Mouse (Mus musculus) heart, embryonic 16.5 days (tissue): ENCODE results near the gene Wnt1. TPM values are rescaled to one million over a fixed set of nuclear protein-coding genes. Genes with fewer than 3 reads are reported as not detected.
A peak's percentile ranks its signal among the peaks of the same experiment; 100 is the strongest.
"Not testable (repeated sequence)": the region's sequence is repeated elsewhere in the genome, so short reads cannot be mapped to it uniquely, and the experiment has no call there.

ENCODE experiments used
- ATAC-seq: fragments of 200-750 bp; cut with Nextera tagmentation; replicated peaks from 2 replicates; pipeline ENCODE4 v1.8.0; 2017; ENCODE audit warnings: moderate number of reproducible peaks; ENCODE audit not compliant: insufficient read depth, low FRiP score; ENCODE audit errors: extremely low read depth
- H3K27ac ChIP-seq: fragments of 300-500 bp; sonication (generic); 2 replicates; pipeline ENCODE4 v1.5.1; 2014; ENCODE audit warnings: mild to moderate bottlenecking, low read length, control low read depth, moderate library complexity
- H3K27me3 ChIP-seq: fragments of 300-500 bp; sonication (generic); 2 replicates; pipeline ENCODE4 v1.6.1; 2014; ENCODE audit warnings: low read length, mixed read lengths; ENCODE audit not compliant: control insufficient read depth, insufficient read depth
- H3K36me3 ChIP-seq: fragments of 300-500 bp; sonication (generic); 2 replicates; pipeline ENCODE4 v1.6.1; 2014; ENCODE audit not compliant: control insufficient read depth, insufficient read depth
- H3K4me1 ChIP-seq: fragments of 300-500 bp; sonication (generic); 2 replicates; pipeline ENCODE4 v1.6.1; 2014; ENCODE audit warnings: low read length, mixed read lengths; ENCODE audit not compliant: control insufficient read depth, insufficient read depth
- H3K4me2 ChIP-seq: fragments of 300-500 bp; sonication (generic); 2 replicates; pipeline ENCODE4 v1.6.1; 2014; ENCODE audit warnings: low read depth, mild to moderate bottlenecking, control low read depth, low read length
- H3K4me3 ChIP-seq: fragments of 300-500 bp; sonication (generic); 2 replicates; pipeline ENCODE4 v1.5.1; 2014; ENCODE audit warnings: mild to moderate bottlenecking, control low read depth, low read length
- H3K9ac ChIP-seq: fragments of 300-500 bp; sonication (generic); 2 replicates; pipeline ENCODE4 v1.6.1; 2014; ENCODE audit warnings: low read length, control low read depth
- H3K9me3 ChIP-seq: fragments of 300-500 bp; sonication (generic); replicated peaks from 2 replicates; pipeline ENCODE4 v1.6.1; 2016; ENCODE audit warnings: low read length; ENCODE audit not compliant: control insufficient read depth
- WGBS: fragments of 180-500 bp; shearing (Covaris S2); extraction: QIAGEN DNeasy Blood & Tissue Kit; methylation state at CpG from one replicate; pipeline ENCODE4 v1.1.7; 2014; 5-methylcytosine and 5-hydroxymethylcytosine counted together
- polyA plus RNA-seq: library from polyadenylated mRNA; unstranded; fragments of >200 nt; fragmentation: Nextera tagmentation; extraction: Ambion mirVana; gene quantifications from 2 replicates; pipeline ENCODE4 v1.2.1, GENCODE M21; 2015

Wnt1 gene
- polyA plus RNA-seq = not detected in 2 replicates

DNA sequence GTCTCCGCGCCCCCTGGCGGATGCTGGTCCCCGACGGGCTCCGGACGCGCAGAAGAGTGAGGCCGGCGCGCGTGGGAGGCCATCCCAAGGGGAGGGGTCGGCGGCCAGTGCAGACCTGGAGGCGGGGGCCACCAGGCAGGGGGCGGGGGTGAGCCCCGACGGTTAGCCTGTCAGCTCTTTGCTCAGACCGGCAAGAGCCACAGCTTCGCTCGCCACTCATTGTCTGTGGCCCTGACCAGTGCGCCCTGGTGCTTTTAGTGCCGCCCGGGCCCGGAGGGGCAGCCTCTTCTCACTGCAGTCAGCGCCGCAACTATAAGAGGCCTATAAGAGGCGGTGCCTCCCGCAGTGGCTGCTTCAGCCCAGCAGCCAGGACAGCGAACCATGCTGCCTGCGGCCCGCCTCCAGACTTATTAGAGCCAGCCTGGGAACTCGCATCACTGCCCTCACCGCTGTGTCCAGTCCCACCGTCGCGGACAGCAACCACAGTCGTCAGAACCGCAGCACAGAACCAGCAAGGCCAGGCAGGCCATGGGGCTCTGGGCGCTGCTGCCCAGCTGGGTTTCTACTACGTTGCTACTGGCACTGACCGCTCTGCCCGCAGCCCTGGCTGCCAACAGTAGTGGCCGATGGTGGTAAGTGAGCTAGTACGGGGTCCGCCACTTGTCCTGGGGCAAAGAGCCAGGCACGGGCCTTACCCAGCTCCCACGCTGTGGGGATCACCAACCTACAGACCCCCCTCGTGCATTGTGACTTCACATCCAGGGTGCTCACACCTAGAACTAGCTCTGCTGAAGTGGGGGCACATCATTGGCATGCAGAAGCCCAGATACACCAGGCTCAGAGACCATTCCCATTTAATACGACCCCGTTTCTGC is at the start of gene Wnt1:
TSS of gene Wnt1 (plus strand) at position 197 of the 875 bp plus-strand sequence.
- 4% methylated on average over 51 of the region's 51 CpGs for WGBS
- Histone ChIP-seq H3K9me3 (0 out of 2 replicates have a peak, but pooled peaks cover 4% of the 10 kb centered on the region), H3K9ac (0 out of 2 replicates have a peak within 1 kb of the TSS, but pooled peaks have one; percentile 33), H3K4me1 (peaks cover 27% of the 10 kb centered on the region), H3K4me3 (peak within 1 kb of the TSS; percentile 48), H3K27me3 (peaks cover 82% of the 10 kb centered on the region), H3K36me3 (no peaks in the 10 kb centered on the region), H3K4me2 (peak within 1 kb of the TSS; percentile 61), H3K27ac (no peak within 1 kb of the TSS)
- no peak for ATAC-seq

DNA sequence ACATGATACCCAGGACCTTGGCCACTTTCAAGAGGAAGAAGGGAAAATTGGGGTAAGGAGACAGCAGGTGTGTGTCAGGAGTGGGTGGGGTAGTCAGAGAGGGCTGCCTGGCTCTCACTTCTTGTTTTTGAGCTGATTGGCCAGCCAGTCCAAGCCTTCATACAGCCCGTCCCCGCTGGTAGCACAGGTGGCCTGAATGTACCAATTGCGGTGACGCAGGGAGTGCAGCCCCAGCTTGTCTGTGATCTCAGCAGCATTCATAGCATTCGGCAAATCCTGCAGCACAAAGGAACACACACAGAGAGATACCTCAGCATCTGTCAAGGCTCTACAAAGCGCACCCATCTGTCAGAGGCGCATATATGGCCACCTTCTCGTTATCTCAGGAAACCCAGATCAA is 49.4 kb upstream of the Wnt1 start:
- Histone ChIP-seq H3K4me2 (no peak overlapping the region), H3K36me3 (peaks cover 38% of the 10 kb centered on the region), H3K9me3 (no peaks in the 10 kb centered on the region; the same call in 1 of the 2 replicates), H3K27ac (no peak overlapping the region), H3K4me1 (peaks cover 3% of the 10 kb centered on the region), H3K4me3 (no peak overlapping the region), H3K9ac (no peak overlapping the region), H3K27me3 (no peaks in the 10 kb centered on the region)
- no peak for ATAC-seq
- WGBS = 88% methylated on average over 8 of the region's 8 CpGs

DNA sequence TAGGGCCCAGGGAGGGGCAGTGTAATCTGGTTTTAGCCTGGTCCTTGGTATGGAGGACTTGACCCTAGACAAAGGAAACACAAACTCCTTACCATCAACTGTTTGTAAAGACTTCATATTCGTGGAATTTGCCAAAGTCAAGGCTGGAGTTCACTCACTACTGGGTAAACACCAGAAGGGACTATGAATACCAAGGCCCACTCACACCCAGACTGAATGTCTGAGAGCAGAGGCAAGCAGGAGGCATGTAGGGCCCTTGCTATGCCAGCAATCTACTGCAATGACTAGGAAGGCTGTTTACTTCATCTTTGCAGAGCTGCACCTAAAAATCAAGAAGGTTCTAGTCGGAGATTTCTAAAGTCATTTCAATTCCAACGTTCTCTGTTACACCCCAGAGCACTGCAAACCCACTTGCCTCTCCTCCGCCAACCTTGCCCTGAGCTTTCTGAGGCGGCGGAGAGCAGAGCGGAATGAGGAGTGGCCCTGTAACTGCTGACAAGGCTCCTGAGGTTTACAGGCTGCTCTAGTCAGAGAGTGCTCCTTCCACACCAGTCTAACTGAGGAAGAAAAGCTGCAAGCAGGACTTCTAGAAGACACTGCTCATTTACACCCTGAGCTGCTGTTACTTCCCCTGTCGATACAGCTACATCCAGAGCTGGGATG is 46.8 kb upstream of the Wnt1 start:
- Histone ChIP-seq H3K27ac (no peak overlapping the region), H3K4me3 (no peak overlapping the region), H3K9ac (no peak overlapping the region; the same call in 1 of the 2 replicates), H3K36me3 (peaks cover 25% of the 10 kb centered on the region), H3K27me3 (no peaks in the 10 kb centered on the region), H3K9me3 (no peaks in the 10 kb centered on the region), H3K4me1 (peaks cover 15% of the 10 kb centered on the region), H3K4me2 (no peak overlapping the region)
- ATAC-seq = no peak
- 81% methylated on average over 8 of the region's 8 CpGs for WGBS

DNA sequence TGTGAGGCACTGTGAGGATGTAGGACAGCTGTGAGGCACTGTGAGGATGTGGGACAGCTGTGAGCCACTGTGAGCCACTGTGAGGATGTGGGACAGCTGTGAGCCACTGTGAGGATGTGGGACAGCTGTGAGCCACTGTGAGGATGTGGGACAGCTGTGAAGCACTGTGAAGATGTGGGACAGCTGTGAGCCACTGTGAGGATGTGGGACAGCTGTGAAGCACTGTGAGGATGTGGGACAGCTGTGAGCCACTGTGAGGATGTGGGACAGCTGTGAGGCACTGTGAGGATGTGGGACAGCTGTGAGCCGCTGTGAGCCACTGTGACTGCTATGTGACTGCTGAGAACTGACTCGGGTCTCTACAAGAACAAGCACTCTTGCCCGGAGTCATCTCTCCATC is 45.8 kb upstream of the Wnt1 start:
- H3K4me2 ChIP-seq, ATAC-seq, H3K27me3 ChIP-seq, H3K27ac ChIP-seq, H3K9me3 ChIP-seq, H3K4me3 ChIP-seq, H3K9ac ChIP-seq: not testable (repeated sequence)
- peaks cover 15% of the 10 kb centered on the region for H3K4me1 ChIP-seq
- WGBS = 82% methylated on average over 3 of the region's 3 CpGs
- peaks cover 21% of the 10 kb centered on the region for H3K36me3 ChIP-seq

DNA sequence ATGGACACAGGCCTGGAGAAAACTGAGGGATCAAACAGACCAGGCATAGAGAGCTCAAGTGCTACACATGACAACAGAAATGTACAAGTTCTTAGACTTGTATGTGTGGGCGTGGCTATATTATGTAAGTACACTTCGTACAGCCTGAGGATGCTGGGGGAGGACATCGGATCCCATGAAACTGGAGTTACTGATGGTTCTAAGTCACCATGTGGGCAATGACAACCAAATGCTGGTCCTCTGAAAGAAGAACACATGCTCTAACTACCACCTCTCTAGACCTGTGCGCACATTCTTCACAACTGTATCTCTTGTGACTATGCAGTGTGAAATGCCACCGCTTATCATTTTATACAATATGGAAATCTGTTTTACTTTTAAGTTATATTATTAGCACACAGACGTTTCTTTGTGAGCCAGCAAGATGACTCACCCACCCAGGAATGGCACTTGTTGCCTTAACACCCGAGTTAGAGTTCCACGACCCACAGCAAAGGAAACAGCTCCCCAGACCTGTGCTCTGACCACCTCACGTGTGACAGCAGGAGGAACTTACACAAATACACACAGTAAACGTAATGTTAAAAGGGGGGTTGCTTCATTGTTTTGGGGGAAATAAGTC is 43.2 kb upstream of the Wnt1 start:
- WGBS = 55% methylated on average over 10 of the region's 10 CpGs
- no peak overlapping the region for H3K27ac ChIP-seq

DNA sequence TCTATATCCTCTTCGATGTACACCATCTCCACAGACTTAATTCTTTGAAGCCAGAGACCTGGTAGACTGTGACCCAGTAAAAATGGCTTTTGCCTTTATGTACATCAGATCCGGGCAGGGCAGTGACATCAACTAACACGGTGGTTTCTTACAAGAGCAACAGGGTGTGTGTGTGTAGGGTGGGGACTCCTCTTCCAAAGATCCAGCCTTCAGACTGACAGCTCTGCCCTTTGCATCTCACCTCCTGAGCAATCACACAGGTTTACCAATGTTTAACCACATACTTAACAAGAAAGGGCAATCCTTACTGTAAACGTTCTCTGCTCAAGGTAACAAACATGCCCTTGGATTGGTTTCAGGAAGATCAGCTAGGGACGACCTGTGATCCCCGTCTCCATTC is 42.4 kb upstream of the Wnt1 start:
- 76% methylated on average over 6 of the region's 6 CpGs for WGBS
- Histone ChIP-seq H3K27me3 (no peaks in the 10 kb centered on the region), H3K4me3 (no peak overlapping the region), H3K36me3 (0 out of 2 replicates have a peak, but pooled peaks cover 3% of the 10 kb centered on the region), H3K9ac (no peak overlapping the region), H3K4me1 (peaks cover 15% of the 10 kb centered on the region), H3K4me2 (no peak overlapping the region), H3K27ac (no peak overlapping the region), H3K9me3 (no peaks in the 10 kb centered on the region)
- ATAC-seq = no peak

More for the DNA sequence above, 43.2 kb upstream of the Wnt1 start:
- H3K36me3 ChIP-seq = 0 out of 2 replicates have a peak, but pooled peaks cover 4% of the 10 kb centered on the region
- no peak overlapping the region for H3K4me3 ChIP-seq
- H3K4me1 ChIP-seq = peaks cover 15% of the 10 kb centered on the region
- no peak overlapping the region for H3K9ac ChIP-seq
- H3K27me3 ChIP-seq = no peaks in the 10 kb centered on the region
- H3K9me3 ChIP-seq = no peaks in the 10 kb centered on the region
- no peak overlapping the region for H3K4me2 ChIP-seq
- ATAC-seq = no peak

DNA sequence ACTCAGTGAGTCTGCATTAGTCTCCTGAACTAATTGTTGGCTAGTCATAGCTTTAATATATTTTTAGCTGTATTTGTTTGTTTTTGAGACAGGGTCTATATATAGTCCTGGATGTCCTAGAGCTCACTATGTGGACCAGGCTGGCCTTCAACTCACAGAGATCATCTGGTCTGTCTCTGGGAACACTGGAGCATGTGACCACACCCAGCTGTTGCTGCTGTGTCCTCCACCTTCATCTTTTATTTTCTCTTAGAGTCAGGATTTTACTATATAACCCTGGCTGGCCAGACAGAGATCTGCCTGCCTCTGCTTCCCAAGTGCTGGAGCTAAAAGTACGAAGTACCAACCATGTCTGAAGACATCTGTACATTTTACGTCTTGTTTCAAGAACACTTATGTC is 40.6 kb upstream of the Wnt1 start:
- WGBS = 95% methylated on average over 2 of the region's 2 CpGs
- no peak for ATAC-seq
- no peaks in the 10 kb centered on the region for H3K27me3 ChIP-seq

DNA sequence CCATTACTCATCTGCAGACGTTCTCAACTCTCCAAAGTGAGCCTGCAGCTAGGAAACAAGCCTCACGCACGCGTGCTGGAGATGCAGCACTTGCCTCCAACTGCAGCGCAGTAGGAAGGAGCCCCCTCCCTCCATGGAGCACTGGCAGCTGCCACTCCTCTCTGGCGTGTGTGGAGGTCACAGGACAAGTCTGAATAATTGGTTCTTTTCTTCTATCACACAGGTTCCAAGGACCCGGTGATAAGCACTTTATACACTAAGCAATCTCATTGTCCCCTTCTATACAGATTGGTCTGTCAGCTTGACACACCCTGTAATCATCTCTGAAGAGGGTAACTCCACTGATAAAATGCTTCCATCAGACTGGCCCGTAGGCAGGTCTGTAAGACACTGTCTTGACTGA is 36.6 kb upstream of the Wnt1 start:
- 59% methylated on average over 8 of the region's 8 CpGs for WGBS
- Histone ChIP-seq H3K27ac (no peak overlapping the region), H3K9ac (no peak overlapping the region), H3K27me3 (no peaks in the 10 kb centered on the region), H3K4me1 (no peaks in the 10 kb centered on the region), H3K36me3 (no peaks in the 10 kb centered on the region), H3K9me3 (no peaks in the 10 kb centered on the region), H3K4me3 (no peak overlapping the region), H3K4me2 (no peak overlapping the region)
- ATAC-seq = no peak

More for the DNA sequence above, 40.6 kb upstream of the Wnt1 start:
- Histone ChIP-seq H3K9ac (no peak overlapping the region), H3K4me3 (no peak overlapping the region), H3K4me2 (no peak overlapping the region), H3K27ac (no peak overlapping the region), H3K9me3 (no peaks in the 10 kb centered on the region), H3K36me3 (no peaks in the 10 kb centered on the region), H3K4me1 (peaks cover 15% of the 10 kb centered on the region)
